Mouse (Mus musculus) bone marrow, adult 2 months (tissue): Measurements from ENCODE around the gene Lrrc31. TPM values are rescaled to one million over a fixed set of nuclear protein-coding genes. Genes with fewer than 3 reads are reported as not detected.

ENCODE experiments used
- H3K27ac ChIP-seq: fragments of 200-500 bp; 2 replicates; pipeline ENCODE4 v1.5.1; 2012; ENCODE audit warnings: low read depth, mild to moderate bottlenecking, control low read depth, inconsistent platforms, low read length; ENCODE audit not compliant: control insufficient read depth, poor library complexity, insufficient read depth
- H3K4me1 ChIP-seq: fragments of 200-500 bp; 2 replicates; pipeline ENCODE4 v1.6.1; 2011; ENCODE audit warnings: low read length; ENCODE audit not compliant: control insufficient read depth, insufficient read depth
- H3K4me3 ChIP-seq: fragments of 200-500 bp; replicated peaks from 2 replicates; pipeline ENCODE3; 2011; ENCODE audit warnings: mild to moderate bottlenecking, low read depth, low read length, control low read depth; ENCODE audit not compliant: control insufficient read depth
- CTCF ChIP-seq: fragments of 200-500 bp; IDR thresholded peaks from 2 replicates; pipeline ENCODE4 v1.5.1; 2011; ENCODE audit warnings: low read length, control low read depth; ENCODE audit not compliant: control insufficient read depth, insufficient read depth
- POLR2A ChIP-seq: fragments of 200-500 bp; IDR thresholded peaks from 2 replicates; pipeline ENCODE4 v1.6.1; 2011; ENCODE audit warnings: low read depth, mild to moderate bottlenecking, control low read depth, low read length, borderline replicate concordance; ENCODE audit not compliant: control insufficient read depth
- whole genome bisulfite sequencing: fragments of 180-500 bp; shearing (Covaris S2); methylation state at CpG from one replicate; pipeline ENCODE4 v1.1.7; 2018; 5-methylcytosine and 5-hydroxymethylcytosine counted together
- polyA plus RNA-seq: library from polyadenylated mRNA; stranded (reverse); fragments of >200 nt; gene quantifications from 2 replicates; pipeline ENCODE4 v1.2.4, GENCODE M21; 2011; ENCODE audit warnings: low replicate concordance; ENCODE audit not compliant: missing spikeins, insufficient read depth, insufficient read length

Lrrc31 gene
- polyA plus RNA-seq, 1 experiment, result 2.2 TPM

DNA sequence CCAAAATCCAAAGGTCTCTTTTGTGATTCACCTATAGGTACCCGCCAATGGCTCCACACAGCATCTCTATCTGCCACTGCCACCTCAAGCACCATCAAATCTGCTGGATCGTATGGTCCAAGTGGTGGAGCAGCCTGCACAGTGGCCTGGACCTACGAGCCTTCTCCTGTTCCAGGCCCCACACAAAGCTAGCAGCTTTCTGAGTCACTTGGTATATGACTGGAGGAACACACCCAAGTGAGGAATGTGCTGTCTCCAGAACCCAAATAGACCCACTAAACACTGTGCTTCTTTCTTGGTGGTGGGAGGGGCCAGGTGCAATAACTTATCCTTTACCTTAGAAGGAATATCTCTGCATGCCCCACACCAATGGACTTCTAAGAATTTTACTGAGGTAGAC lies 6.3 kb upstream of the Lrrc31 start:
- H3K4me1 ChIP-seq, result no peaks in the 10 kb centered on the region; the same call in 1 of the 2 replicates
- H3K4me3 ChIP-seq, result no peak overlapping the region
- TF ChIP-seq CTCF (no peak), POLR2A (no peak)
- WGBS, result 73% methylated on average over 3 of the region's 3 CpGs
- H3K27ac ChIP-seq, result no peak overlapping the region

- no peak overlapping the region for H3K4me3 ChIP-seq
- TF ChIP-seq POLR2A (no peak), CTCF (no peak)
- WGBS, result 73% methylated on average over 4 of the region's 4 CpGs
Measured at GRCm38 (mm10) chr3:30697891-30698290, 1.8 kb downstream of the Lrrc31 start.

DNA sequence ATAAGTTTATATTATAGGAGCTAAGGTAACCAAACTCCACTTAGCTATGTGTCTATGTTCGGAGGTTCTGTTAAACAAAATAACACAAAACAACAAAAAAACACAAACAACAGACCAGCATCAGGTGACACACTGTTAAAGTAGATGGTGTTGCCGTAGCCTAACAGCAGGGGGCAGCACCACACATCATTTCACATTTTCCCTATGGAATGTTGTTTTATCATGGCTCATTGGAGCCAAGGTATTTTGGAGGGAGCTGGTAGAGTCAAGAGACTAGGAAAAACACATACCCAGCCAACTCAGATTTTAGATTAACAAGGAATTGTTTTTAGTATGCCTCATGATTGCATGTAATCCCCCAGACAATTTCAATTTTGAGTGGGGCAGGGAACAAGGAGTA lies 3.3 kb downstream of the Lrrc31 start:
- TF ChIP-seq POLR2A (no peak), CTCF (peak; percentile 34)
- no peak overlapping the region for H3K4me3 ChIP-seq
- H3K27ac ChIP-seq, result no peak overlapping the region
- H3K4me1 ChIP-seq, result no peaks in the 10 kb centered on the region
- WGBS, result 16% methylated on average over 2 of the region's 2 CpGs

More at GRCm38 (mm10) chr3:30697891-30698290, 1.8 kb downstream of the Lrrc31 start:
- Histone ChIP-seq H3K4me1 (no peaks in the 10 kb centered on the region), H3K27ac (no peak overlapping the region)

DNA sequence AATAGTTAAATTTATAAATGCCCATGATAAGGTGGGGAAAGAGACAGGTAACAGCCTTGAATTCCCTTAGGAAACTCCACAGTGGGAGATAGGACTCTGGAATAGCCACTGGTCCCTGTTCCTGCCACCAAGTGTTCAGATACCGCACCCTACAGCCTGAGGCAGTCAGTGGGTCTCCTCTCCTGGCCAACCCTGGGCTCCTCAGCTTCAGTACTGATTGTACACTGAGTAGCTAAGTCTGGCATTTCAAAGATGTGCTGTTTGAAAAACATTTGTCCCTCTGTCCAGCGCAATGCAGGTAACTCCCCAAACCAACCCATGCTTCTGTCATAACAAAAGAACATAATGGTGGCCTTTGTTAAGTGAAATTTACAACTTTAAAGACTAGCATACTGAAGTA lies 4.0 kb downstream of the Lrrc31 start:
- Histone ChIP-seq H3K27ac (no peak overlapping the region), H3K4me3 (no peak overlapping the region), H3K4me1 (no peaks in the 10 kb centered on the region)
- 80% methylated on average over 2 of the region's 2 CpGs for WGBS
- no peak for TF ChIP-seq POLR2A
- TF ChIP-seq CTCF, result no peak

- no peaks in the 10 kb centered on the region for H3K4me1 ChIP-seq
- no peak overlapping the region for H3K27ac ChIP-seq
- H3K4me3 ChIP-seq, result no peak overlapping the region
- TF ChIP-seq POLR2A (no peak), CTCF (no peak)
- WGBS, result 59% methylated on average over 7 of the region's 7 CpGs
Measured at GRCm38 (mm10) chr3:30690976-30691375, 8.7 kb downstream of the Lrrc31 start.

- WGBS, result 70% methylated on average over 3 of the region's 3 CpGs
- Histone ChIP-seq H3K4me3 (no peak overlapping the region), H3K4me1 (no peaks in the 10 kb centered on the region), H3K27ac (no peak overlapping the region)
- TF ChIP-seq POLR2A, result no peak
- TF ChIP-seq CTCF, result no peak
Measured at GRCm38 (mm10) chr3:30687216-30687615, 12.4 kb downstream of the Lrrc31 start.

DNA sequence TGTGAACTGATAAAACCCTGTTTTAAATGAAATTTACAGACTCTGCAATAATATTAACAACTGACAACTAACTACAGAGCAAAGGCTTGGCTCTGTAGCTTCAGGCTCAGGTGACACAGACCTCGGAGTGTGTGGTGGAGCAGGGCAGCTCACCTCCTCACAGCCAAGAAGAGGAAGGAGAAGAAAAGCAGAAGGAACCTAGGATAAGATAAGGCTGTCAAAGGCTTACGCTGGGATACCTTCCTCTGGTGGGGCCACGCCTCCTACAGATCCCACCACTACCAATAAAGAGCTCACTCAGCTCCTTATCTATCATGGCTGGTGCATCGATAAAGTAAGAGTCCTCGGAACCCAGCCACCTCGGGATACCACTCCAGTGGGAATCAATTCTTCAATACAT lies 16.5 kb downstream of the Lrrc31 start:
- H3K27ac ChIP-seq, result no peak overlapping the region
- no peak overlapping the region for H3K4me3 ChIP-seq
- 29% methylated on average over 6 of the region's 6 CpGs for WGBS
- H3K4me1 ChIP-seq, result no peaks in the 10 kb centered on the region
- TF ChIP-seq CTCF (no peak), POLR2A (no peak)

- H3K27ac ChIP-seq, result no peak overlapping the region
- H3K4me1 ChIP-seq, result no peaks in the 10 kb centered on the region; the same call in 1 of the 2 replicates
- no peak overlapping the region for H3K4me3 ChIP-seq
- WGBS, result 84% methylated on average over 9 of the region's 9 CpGs
- TF ChIP-seq POLR2A, result no peak
- TF ChIP-seq CTCF, result no peak
Measured at GRCm38 (mm10) chr3:30658486-30658885, 41.2 kb downstream of the Lrrc31 start.

- Histone ChIP-seq H3K4me3 (no peak overlapping the region), H3K4me1 (no peaks in the 10 kb centered on the region; the same call in 1 of the 2 replicates), H3K27ac (no peak overlapping the region)
- WGBS, result 39% methylated on average over 5 of the region's 5 CpGs
- TF ChIP-seq POLR2A, result no peak
- no peak for TF ChIP-seq CTCF
Measured at GRCm38 (mm10) chr3:30655937-30656336, 43.7 kb downstream of the Lrrc31 start.
